Mouse (Mus musculus) ES-CJ7 (cell line): ENCODE measurements around the gene Mrps35.

ENCODE experiments used
- DNase-seq: peaks from one replicate; pipeline ENCODE4 v3.0.0; 2011; ENCODE audit warnings: low read depth, low spot score

Gene Mrps35

GRCm38 (mm10) chr6:147029591-147029990 lies 13.0 kb upstream of the Mrps35 start:
- no peak for DNase-seq

- no peak for DNase-seq
These were observed 12.3 kb upstream of the Mrps35 start for GRCm38 (mm10) chr6:147030096-147030885.

GRCm38 (mm10) chr6:147032303-147032925 lies 10.2 kb upstream of the Mrps35 start, which contains the start of gene Rep15:
Gene Rep15 (plus strand): TSS chr6:147032584.
- DNase-seq: no peak

GRCm38 (mm10) chr6:147043633-147044032 lies 1.1 kb downstream of the Mrps35 start:
- no peak for DNase-seq

GRCm38 (mm10) chr6:147049239-147049805 lies 6.8 kb downstream of the Mrps35 start:
- DNase-seq: no peak

GRCm38 (mm10) chr6:147051666-147052065 lies 9.1 kb downstream of the Mrps35 start:
- no peak for DNase-seq

- DNase-seq: no peak
These were observed 9.9 kb downstream of the Mrps35 start for GRCm38 (mm10) chr6:147052440-147052839.

GRCm38 (mm10) chr6:147053785-147054646 lies 11.5 kb downstream of the Mrps35 start:
- DNase-seq: no peak

- DNase-seq: no peak
These were observed 12.9 kb downstream of the Mrps35 start for GRCm38 (mm10) chr6:147055374-147055977.

GRCm38 (mm10) chr6:147059326-147059725 lies 16.8 kb downstream of the Mrps35 start:
- no peak for DNase-seq

- no peak for DNase-seq
These were observed 19.1 kb downstream of the Mrps35 start for GRCm38 (mm10) chr6:147061630-147062029.

GRCm38 (mm10) chr6:147062034-147062433 lies 19.5 kb downstream of the Mrps35 start:
- no peak for DNase-seq

GRCm38 (mm10) chr6:147062694-147063093 lies 20.1 kb downstream of the Mrps35 start:
- DNase-seq: no peak

- DNase-seq: no peak
These were observed 21.8 kb downstream of the Mrps35 start for GRCm38 (mm10) chr6:147064226-147064943.

- DNase-seq: no peak
These were observed 22.3 kb downstream of the Mrps35 start for GRCm38 (mm10) chr6:147064944-147065261.

GRCm38 (mm10) chr6:147075808-147076387 lies 33.3 kb downstream of the Mrps35 start:
- DNase-seq: peak; percentile 34

GRCm38 (mm10) chr6:147076878-147077277 lies 34.3 kb downstream of the Mrps35 start:
- peak; percentile 94 for DNase-seq

- DNase-seq: peak; percentile 49
These were observed 37.4 kb downstream of the Mrps35 start for GRCm38 (mm10) chr6:147079919-147080318.

- DNase-seq: peak; percentile 69
These were observed 43.0 kb downstream of the Mrps35 start for GRCm38 (mm10) chr6:147085398-147086040.
